ENCODE assay signal across 9 mouse cellular contexts in genomic region chr4:42876586-42877291, GRCm38 (mm10). TPM values are rescaled to one million over a fixed set of nuclear protein-coding genes. Genes with fewer than 3 reads are reported as not detected.
DNase-seq lines count a peak whose midpoint lies in the region; ATAC-seq and TF ChIP-seq lines count a peak whose summit lies in the region.
"Had no signal": no experiment of that assay in that cellular context is flagged by ENCODE, and none has a peak within 500 bp of the region (broad histone marks: within the 10 kb centered on the region; RNA-seq: fewer than 3 reads in every experiment).

No protein-coding gene starts in this region.

- ATAC-seq in cerebellum, adult (ENCODE audit: insufficient number of reproducible peaks, low FRiP score, low TSS enrichment): peak; percentile 87
- peak; percentile 75 for ATAC-seq in forebrain, embryonic 13.5 days
- ATAC-seq in hindbrain, embryonic 13.5 days (ENCODE audit: low FRiP score): peak; percentile 94
- peak; percentile 80 for ATAC-seq in lung, postnatal 0 days

- no peaks in the 10 kb centered on the region for H3K36me3 ChIP-seq in forebrain, embryonic 13.5 days (ENCODE audit: poor library complexity, severe bottlenecking)
- H3K36me3 ChIP-seq in hindbrain, embryonic 13.5 days: no peaks in the 10 kb centered on the region
- H3K36me3 ChIP-seq in lung, postnatal 0 days (ENCODE audit: insufficient read depth, low read length): no peaks in the 10 kb centered on the region

- WGBS in forebrain, embryonic 13.5 days: 34% methylated on average over 5 of the region's 5 CpGs
- 42% methylated on average over 5 of the region's 5 CpGs for WGBS in hindbrain, embryonic 13.5 days
- 23% methylated on average over 5 of the region's 5 CpGs for WGBS in lung, postnatal 0 days

- no peaks in the 10 kb centered on the region for H3K27me3 ChIP-seq in forebrain, embryonic 13.5 days
- no peaks in the 10 kb centered on the region for H3K27me3 ChIP-seq in hindbrain, embryonic 13.5 days
- no peaks in the 10 kb centered on the region for H3K27me3 ChIP-seq in lung, postnatal 0 days (replicated peaks; ENCODE audit: insufficient read depth, low read length)

- H3K4me2 ChIP-seq in forebrain, embryonic 13.5 days: no peak overlapping the region
- no peak overlapping the region for H3K4me2 ChIP-seq in hindbrain, embryonic 13.5 days
- H3K4me2 ChIP-seq in lung, postnatal 0 days (replicated peaks; ENCODE audit: low read depth, low read length): no peak overlapping the region

- H3K9ac ChIP-seq in forebrain, embryonic 13.5 days: no peak overlapping the region
- no peak overlapping the region for H3K9ac ChIP-seq in hindbrain, embryonic 13.5 days
- no peak overlapping the region for H3K9ac ChIP-seq in lung, postnatal 0 days (replicated peaks; ENCODE audit: low read depth)

- H3K4me3 ChIP-seq in forebrain, embryonic 13.5 days: no peak overlapping the region
- no peak overlapping the region for H3K4me3 ChIP-seq in hindbrain, embryonic 13.5 days
- no peak overlapping the region for H3K4me3 ChIP-seq in lung, postnatal 0 days (ENCODE audit: low read depth, low read length)

- no peaks in the 10 kb centered on the region for H3K4me1 ChIP-seq in forebrain, embryonic 13.5 days
- peaks cover 7% of the 10 kb centered on the region; the same call in 1 of the 2 replicates for H3K4me1 ChIP-seq in hindbrain, embryonic 13.5 days (replicated peaks)
- H3K4me1 ChIP-seq in lung, postnatal 0 days (ENCODE audit: insufficient read depth, low read depth, low read length): no peaks in the 10 kb centered on the region

- TF ChIP-seq EP300 in lung, postnatal 0 days (IDR thresholded peaks at IDR 0.05): no peak

- H3K9me3 ChIP-seq in forebrain, embryonic 13.5 days (replicated peaks): no peaks in the 10 kb centered on the region
- no peaks in the 10 kb centered on the region for H3K9me3 ChIP-seq in hindbrain, embryonic 13.5 days
- H3K9me3 ChIP-seq in lung, postnatal 0 days (ENCODE audit: low read length): no peaks in the 10 kb centered on the region

- TF ChIP-seq CTCF in lung, postnatal 0 days (IDR thresholded peaks at IDR 0.05): peak; percentile 80

- no peak overlapping the region for H3K27ac ChIP-seq in forebrain, embryonic 13.5 days
- H3K27ac ChIP-seq in hindbrain, embryonic 13.5 days: no peak overlapping the region
- H3K27ac ChIP-seq in lung, postnatal 0 days (ENCODE audit: low read length): no peak overlapping the region

- DNase-seq in gastrocnemius, adult 18-20 months (ENCODE audit: low spot score): peak; percentile 65
- DNase-seq in gastrocnemius, adult 8-10 months (ENCODE audit: low spot score in 2 of 2): no peak
- DNase-seq in layer of hippocampus, adult 9-10 months (ENCODE audit: low spot score): peak; percentile 37
- DNase-seq in lung, postnatal 0 days (ENCODE audit: low spot score): peak; percentile 86
- DNase-seq in retina, postnatal 1 day: peak; percentile 84

RNA-seq across cellular contexts. Expression of gene Fam205c, which starts 2.7 kb away (rescaled TPM):
- total RNA-seq in gastrocnemius, adult 18-20 months (2021): 1 to 10 TPM; 1.1 to 1.2 TPM
- under 1 TPM; 0.53 to 0.75 (median 0.56) TPM for total RNA-seq in gastrocnemius, adult 8-10 months (2022)
- 1.0 and 1.1 TPM in 2 replicates for polyA plus RNA-seq in forebrain, embryonic 13.5 days (2015; fragmentation: Nextera tagmentation; extraction: Ambion mirVana)
- polyA plus RNA-seq in hindbrain, embryonic 13.5 days (2015; fragmentation: Nextera tagmentation; extraction: Ambion mirVana): 1.7 and 2.3 TPM in 2 replicates
- not detected in 2 replicates for polyA plus RNA-seq in lung, postnatal 0 days (2015; fragmentation: Nextera tagmentation; extraction: Ambion mirVana)
- polyA plus RNA-seq: C2C12 had no signal

RNA-seq across cellular contexts. Expression of gene Gm12394, which starts 20.2 kb away (rescaled TPM):
- under 1 TPM in 1 of 2 experiments, not detected in 1; 0.07 TPM for total RNA-seq in gastrocnemius, adult 18-20 months (2021)
- total RNA-seq in gastrocnemius, adult 8-10 months (2022): not detected
- 0.48 and 0.54 TPM in 2 replicates for polyA plus RNA-seq in forebrain, embryonic 13.5 days (2015; fragmentation: Nextera tagmentation; extraction: Ambion mirVana)
- polyA plus RNA-seq in hindbrain, embryonic 13.5 days (2015; fragmentation: Nextera tagmentation; extraction: Ambion mirVana): 0.36 and 0.69 TPM in 2 replicates
- 0.08 TPM in 1 of 2 replicates, not detected in the other for polyA plus RNA-seq in lung, postnatal 0 days (2015; fragmentation: Nextera tagmentation; extraction: Ambion mirVana)
- polyA plus RNA-seq: C2C12 had no signal

RNA-seq across cellular contexts. Expression of gene Fam205a1, which starts 23.1 kb away (rescaled TPM):
- not detected for total RNA-seq in gastrocnemius, adult 18-20 months (2021)
- not detected for total RNA-seq in gastrocnemius, adult 8-10 months (2022)
- polyA plus RNA-seq in forebrain, embryonic 13.5 days (2015; fragmentation: Nextera tagmentation; extraction: Ambion mirVana): 0.05 TPM in 1 of 2 replicates, not detected in the other
- 0.05 TPM in 1 of 2 replicates, not detected in the other for polyA plus RNA-seq in hindbrain, embryonic 13.5 days (2015; fragmentation: Nextera tagmentation; extraction: Ambion mirVana)
- polyA plus RNA-seq in lung, postnatal 0 days (2015; fragmentation: Nextera tagmentation; extraction: Ambion mirVana): not detected in 2 replicates
- polyA plus RNA-seq: C2C12 had no signal

RNA-seq across cellular contexts. Expression of gene Phf24, which starts 39.7 kb away (rescaled TPM):
- under 1 TPM; 0.26 to 0.66 TPM for total RNA-seq in gastrocnemius, adult 18-20 months (2021)
- under 1 TPM; 0.27 to 0.67 (median 0.50) TPM for total RNA-seq in gastrocnemius, adult 8-10 months (2022)
- polyA plus RNA-seq in forebrain, embryonic 13.5 days (2015; fragmentation: Nextera tagmentation; extraction: Ambion mirVana): 8.2 and 10.3 TPM in 2 replicates
- 21.7 and 23.0 TPM in 2 replicates for polyA plus RNA-seq in hindbrain, embryonic 13.5 days (2015; fragmentation: Nextera tagmentation; extraction: Ambion mirVana)
- 0.29 and 0.31 TPM in 2 replicates for polyA plus RNA-seq in lung, postnatal 0 days (2015; fragmentation: Nextera tagmentation; extraction: Ambion mirVana)
- polyA plus RNA-seq: C2C12 had no signal

Comparison
In these comparisons a context has a peak if more than half of its experiments do, and no peak if none do; other contexts are left out.
1. DNase-seq: peak in gastrocnemius, adult 18-20 months (single experiment), layer of hippocampus, adult 9-10 months (single experiment), lung, postnatal 0 days (single experiment) and retina, postnatal 1 day (single experiment); none in gastrocnemius, adult 8-10 months (0 of 2).
2. Peak in every context shown above with its lines, with median percentiles within 50 percentile points of each other: ATAC-seq.